Mouse (Mus musculus) adrenal gland, adult (tissue): ENCODE results near the gene Rbm6.
A peak's percentile ranks its signal among the peaks of the same experiment; 100 is the strongest.

Source experiments
- DNase-seq, 2 experiments: peaks; one replicate each; pipeline ENCODE4 v3.0.0; 2022 to 2023; ENCODE audit warnings: low spot score in 1 of 2; ENCODE audit not compliant: inconsistent age in 2 of 2

Gene Rbm6

DNA sequence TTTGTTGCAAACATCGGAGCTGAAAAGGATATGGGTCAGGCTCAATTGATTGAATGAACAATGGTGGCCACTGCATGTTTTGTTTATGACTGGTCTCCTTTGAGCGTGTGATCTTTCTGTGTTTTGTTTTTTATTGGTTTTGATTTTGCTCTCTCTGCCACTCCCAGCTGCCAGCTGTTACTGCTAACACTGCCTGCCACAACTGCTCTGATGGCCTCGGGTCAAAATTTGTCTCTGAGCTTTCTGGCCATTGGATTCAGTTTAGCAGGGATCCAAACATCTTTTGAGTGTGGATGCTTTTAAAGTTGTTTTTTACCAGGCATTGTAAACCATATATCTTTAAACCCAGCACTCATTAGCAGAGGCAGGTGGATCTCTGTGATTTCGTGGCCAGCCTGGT, 7.4 kb upstream of the Rbm6 start:
- DNase-seq = no peak

DNA sequence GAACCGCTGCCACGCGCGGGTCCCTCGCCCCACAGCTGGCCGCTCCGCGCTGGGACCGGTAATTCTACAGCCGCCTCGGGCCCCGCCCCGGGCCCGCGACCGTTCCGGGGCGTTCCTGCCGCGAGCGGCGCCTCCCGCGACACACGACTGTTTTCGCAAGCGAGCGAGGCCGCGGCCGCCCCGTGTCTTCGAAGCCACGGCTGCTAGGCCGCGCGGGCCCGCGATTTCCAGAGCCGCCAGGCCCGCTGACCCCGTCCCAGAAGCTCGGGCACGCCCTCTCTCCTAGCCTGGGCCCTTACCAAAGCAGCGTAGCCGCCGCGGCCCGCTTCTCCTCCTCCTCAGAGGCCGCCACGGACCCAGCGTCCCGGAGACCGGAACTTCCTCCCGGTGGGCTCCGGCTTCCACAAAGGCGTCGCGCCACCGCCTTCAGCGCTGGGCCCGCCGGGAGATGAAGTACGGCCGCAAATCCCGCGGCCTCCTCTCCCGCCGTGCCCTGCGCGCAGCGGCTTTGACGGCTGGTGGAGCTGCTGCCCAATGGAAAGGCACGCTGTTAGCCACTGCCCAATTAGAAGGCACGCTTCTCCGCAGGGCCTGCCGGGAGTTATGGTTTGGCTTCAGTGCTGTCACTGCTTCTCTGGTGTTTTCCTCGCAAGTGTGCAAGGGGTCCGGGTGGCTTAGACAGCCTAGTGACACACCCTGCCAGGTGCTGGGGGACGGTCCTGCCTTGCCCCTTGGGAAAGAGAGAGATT, 513 bp downstream of the Rbm6 start:
- DNase-seq = peak; percentile 96 to 97

- no peak for DNase-seq
These were observed 7.0 kb downstream of the Rbm6 start for GRCm38 (mm10) chr9:107866081-107866480.

- no peak for DNase-seq
These were observed 8.5 kb downstream of the Rbm6 start for GRCm38 (mm10) chr9:107864493-107864892.

- DNase-seq = no peak
These were observed 14.7 kb downstream of the Rbm6 start for GRCm38 (mm10) chr9:107858343-107858742.

DNA sequence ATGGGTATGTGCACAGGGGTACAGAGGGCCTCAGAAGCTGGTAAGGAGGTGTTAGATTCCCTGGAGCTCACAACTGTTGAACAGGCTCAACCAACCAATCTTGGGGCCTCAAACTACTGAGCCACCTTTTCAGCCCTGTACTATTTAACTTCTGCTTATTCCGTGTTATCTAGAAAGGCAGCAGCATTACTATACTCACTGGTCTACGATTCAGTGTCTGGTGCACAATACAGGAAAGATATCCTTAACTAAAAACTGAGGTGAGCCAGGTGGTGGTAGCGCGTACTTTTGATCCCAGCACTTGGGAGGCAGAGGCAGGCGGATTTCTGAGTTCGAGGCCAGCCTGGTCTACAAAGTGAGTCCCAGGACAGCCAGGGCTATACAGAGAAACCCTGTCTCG, 24.1 kb downstream of the Rbm6 start:
- no peak for DNase-seq

GRCm38 (mm10) chr9:107842709-107843108, 30.3 kb downstream of the Rbm6 start:
- DNase-seq = no peak

- no peak for DNase-seq
These were observed 34.2 kb downstream of the Rbm6 start for GRCm38 (mm10) chr9:107838869-107839268.

DNA sequence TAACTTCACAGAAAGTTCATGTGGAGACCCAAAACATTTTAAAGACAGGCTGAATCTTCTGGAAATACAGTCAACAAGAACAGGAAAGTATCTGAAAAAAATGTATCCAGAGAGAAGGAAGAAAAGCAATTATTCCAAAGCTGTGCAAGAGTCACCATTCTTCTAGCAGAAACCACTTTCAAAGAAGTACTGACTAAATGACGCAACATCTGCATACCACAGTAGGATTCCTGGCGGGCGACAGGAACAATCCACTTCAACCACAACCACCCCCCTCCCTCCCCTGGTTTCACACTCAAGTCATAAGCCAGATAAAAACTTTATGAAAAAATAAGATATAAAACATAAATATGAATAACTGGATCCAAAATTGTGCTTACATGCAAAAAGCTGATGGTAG, 39.2 kb downstream of the Rbm6 start:
- DNase-seq = no peak

DNA sequence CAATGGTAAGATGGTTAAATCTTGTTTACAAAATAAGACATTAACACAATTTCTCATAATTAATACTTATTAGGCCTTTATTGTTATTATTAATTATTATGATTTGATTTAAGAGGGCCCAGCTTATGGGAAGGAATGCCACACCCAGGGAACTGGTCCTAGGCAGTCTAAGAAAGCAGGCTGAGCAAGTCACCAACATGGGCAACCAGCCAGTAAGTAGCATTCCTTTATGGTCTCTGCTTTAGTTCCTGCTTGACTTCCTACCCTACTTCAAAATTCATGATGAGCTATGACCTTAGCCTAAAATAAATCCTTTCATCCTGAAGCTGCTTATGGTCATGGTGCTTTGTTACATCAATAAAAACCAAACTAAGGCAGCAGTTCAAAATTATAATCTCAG, 41.3 kb downstream of the Rbm6 start:
- DNase-seq = no peak

DNA sequence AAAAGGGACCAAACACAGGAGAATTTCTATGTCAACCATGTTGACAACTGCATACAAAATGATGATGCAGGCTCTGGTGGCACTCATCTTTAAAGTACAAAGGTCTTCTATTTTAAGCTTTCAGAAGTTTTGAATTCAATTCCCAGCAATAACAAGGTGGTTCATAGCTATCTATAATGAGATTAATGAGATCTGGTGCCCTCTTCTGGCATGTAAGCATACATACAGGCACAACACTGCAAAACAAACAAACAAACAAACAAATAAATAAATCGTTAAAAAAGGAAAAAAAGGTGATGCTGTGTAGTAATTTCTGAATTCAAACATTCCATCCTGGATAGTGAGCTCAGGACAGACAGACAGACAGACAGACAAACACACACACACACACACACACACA, 60.9 kb downstream of the Rbm6 start:
- DNase-seq = no peak

DNA sequence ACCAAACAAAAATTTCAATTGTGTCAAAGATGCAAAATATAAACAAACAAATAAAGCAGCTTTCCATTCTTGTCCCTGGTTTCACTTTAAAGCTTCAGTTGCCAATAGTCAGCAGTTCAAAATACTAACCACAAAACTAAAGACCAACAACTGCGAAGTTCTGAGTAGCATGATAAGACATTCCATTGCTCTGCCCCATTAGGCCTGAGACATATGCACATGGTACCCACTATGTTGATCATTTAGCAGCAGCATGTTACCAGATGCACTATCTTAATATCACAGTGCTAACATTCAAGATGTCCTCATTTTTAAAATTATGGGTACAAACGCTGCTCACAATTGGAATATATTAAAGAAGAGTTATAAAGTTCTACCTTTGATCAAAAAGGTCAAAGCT, 62.1 kb downstream of the Rbm6 start:
- peak in 1 of 2 experiments; percentile 15 for DNase-seq

DNA sequence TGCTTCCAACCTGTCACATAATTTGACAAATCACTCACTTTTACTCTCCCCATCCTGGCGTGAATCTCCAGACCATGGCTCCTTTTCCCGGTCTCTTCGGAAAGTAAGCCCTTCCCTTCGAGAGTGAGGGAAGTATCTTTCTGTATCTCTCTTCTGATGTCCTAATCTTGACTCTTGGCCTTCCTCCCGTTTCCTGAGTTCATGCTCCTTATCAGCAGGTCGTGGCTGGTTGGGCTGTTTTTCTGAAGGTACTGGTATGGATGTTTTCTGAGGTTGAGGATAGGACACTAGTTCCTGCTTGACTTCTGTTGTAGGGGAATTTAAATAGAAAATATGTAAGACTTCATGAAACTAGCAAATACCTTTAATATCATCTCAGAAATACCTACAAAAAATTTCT, 81.3 kb downstream of the Rbm6 start:
- DNase-seq = no peak

DNA sequence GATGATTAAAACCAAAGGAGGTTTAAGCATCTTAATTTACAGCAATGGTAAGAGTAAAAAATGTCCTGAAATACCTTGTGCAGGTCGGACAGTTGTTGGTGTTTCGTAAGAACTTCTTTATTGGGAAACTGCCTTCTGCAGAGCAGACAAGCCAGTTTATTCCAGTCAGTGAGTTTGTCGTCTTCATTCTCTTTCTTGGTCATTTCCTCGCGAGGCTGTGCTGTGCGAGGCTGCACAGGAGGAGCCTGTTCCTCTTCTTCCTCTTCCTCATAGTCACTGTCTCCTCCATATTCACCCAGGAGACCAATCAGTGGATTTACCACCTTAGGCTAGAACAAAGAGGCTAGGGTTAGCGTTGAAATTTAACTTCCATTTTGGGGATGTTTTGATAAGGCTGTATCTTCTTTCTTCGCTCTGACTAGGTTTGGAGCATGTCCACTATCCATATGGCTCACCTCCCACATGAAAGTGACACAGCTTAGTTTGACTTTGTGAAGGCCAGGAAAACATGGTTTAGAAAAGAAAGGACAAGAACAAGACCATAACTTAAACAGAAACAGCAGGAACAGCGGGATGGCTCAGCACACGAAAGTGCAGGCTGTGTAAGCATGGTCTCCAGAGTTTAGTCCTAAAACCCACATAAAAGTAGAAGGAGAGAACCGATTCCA, 90.4 kb downstream of the Rbm6 start:
- DNase-seq = no peak

DNA sequence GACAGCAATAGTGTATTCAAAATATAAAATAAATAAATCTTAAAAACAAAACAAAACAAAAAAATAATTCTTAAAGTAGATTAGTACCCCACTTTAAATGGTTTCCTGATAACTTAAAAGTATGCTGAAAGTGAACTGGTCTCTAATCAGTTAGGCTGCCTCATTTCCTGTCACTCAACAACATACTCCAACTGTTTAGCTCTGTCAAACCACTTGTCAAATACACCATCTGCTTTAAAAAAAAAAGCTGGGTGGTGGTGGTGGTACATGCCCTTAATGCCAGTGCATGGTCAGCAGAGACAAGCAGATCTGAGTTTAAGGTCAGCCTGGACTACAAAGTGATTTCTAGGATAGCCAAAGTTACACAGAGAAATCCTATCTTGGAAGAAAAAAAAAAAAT, 96.2 kb downstream of the Rbm6 start:
- no peak for DNase-seq

DNA sequence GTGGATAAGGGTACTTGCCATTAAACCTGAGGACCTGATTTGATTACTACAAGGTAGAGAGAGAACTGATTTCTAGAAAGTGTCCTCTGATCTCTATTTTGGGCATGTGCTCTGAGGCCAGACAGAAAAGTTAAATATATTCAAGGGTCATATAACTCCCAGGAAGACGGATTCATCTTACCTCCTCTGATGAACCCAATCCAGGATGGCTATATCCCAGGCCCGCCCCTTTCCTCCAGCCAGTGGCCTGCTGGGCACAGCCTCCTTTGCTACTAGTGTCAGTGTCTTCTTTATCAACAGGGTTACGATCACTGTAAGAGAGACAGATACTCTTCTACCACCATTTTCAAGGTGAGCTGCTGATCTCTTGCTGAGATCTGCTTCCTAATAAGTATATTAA, 98.6 kb downstream of the Rbm6 start:
- DNase-seq = no peak

GRCm38 (mm10) chr9:107771782-107772181, 101.3 kb downstream of the Rbm6 start:
- no peak for DNase-seq

DNA sequence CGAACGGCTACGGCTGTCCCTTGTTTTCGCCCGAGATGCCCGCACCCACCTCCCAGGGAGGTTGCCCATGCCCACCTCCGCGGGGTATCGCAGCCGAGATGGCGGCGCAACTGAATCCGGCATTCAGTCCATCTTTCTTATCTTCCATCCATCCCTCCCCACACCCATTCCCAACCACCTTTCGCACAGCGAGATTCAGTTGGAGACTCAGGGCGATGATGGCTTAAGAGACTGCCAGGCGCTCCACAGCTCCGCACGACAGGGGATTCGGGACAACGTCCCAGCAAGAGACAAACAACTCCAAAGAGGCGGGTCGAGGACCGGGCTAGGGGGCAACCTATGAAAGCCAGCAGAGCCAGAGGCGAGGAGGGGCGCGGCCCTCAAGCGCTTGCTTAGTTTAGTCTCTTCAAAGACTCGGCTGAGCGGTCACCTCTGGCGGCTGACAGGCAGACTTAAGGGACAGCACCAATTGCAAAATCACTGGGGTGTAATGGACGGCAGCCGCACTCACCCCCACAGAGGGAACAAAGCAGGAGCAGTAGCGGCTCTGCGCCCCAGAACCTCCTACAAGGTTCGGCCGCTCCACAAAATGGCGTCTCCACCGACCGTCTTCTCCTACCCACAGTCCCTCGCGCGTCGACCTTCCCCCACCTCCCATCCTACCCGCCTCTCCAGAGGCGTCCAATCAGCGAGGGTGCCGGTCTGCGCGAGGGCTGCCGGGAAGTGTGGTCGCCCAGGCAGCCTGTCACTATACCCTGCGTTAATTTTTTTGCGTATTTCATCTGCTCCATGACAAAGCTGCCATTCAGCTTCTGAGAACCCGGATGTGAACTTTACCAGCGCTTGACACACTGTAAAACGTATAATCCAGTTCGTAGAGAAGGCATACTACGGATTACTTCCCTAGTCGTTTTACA, 102.4 kb downstream of the Rbm6 start, which contains the start of gene Rbm5:
Rbm5 (minus strand) TSS at position 623 of the 917 bp plus-strand sequence.
- peak; percentile 95 to 97 for DNase-seq

DNA sequence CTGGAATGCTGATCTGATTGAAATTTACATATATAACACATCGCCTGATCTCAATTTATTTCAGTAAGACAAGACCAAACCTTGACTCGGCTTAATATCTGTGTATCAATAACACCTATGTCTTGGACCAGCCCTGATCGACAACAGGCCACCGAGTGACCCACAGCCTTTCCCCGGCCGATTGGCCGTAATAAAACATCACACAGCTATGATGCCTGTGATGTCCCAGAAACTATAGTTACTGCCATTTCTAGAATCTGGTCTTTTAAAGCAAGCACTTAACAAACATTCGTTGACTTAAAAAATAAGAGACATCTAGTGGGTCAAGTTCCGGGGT, 103.0 kb downstream of the Rbm6 start:
- no peak for DNase-seq

- peak in 1 of 2 experiments; percentile 34 for DNase-seq
These were observed 103.5 kb downstream of the Rbm6 start for GRCm38 (mm10) chr9:107769445-107770000.

- peak in 1 of 2 experiments; percentile 59 for DNase-seq
These were observed 104.2 kb downstream of the Rbm6 start for GRCm38 (mm10) chr9:107768851-107769250.
